Mouse (Mus musculus): ENCODE measurements at regions not wholly inside any gene's neighbourhood (a gene's known extent, or its start where the extent isn't known, plus 50 kb on each side); places are given as distances from the start of the nearest gene placed in this dataset.

DNA sequence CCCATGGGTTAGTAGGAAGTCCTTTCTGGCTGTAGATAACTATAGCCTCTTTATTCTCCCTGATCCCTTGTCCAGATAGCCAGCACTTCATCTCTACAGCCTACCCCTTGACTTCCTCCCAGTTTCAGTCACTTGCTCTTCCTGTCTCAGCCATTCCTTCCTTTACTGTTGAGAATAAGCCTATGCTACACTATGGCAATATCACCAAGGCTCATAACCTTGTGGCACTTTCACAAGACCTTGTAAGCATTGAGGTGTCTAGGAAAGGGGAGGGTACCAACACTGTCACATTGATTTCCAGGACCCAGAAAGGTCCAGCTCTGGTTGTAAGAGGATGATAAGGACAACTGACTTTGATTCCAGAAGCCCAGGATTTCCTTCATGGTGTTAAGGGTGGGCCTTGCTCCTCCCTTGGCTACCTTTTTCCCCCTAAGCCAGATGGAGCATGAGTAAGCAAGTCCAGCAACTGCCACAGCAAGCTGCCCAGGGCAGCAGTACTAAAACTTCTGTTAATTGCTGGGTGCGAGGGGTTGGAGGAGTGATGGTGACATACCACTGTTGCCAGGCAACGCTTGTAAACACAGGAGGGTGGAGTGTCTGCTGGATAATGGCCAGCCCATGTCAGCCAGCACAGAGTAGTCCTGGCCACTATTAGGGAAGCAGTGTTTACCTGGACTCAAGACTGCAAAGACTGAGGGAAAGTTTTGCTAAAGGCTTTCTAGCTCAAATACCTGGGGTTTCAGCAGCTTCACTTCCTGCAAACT lies 75.7 kb downstream of the Ankrd16 start:
- peak; percentile 3 to 4 for DNase-seq

DNA sequence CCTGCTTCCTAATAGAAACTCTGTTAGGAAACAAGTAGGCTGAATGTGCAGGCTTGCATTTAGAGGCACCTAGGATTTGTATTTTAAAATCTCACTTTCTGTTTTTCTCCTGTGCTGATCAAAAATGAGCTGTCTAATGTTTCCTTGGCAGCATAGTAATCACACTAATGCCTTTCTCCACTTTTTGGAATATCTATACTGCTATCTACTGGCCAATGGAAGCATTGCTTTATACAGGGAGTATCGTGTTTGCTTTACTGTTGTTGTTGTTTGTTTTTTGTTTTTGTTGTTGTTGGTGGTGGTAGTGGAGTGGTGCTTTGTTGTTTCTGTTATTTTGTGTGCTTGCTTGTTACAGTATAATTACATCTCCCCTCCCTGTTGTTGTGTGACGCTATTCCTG lies 92.3 kb downstream of the Ankrd16 start:
- no peak for DNase-seq

DNA sequence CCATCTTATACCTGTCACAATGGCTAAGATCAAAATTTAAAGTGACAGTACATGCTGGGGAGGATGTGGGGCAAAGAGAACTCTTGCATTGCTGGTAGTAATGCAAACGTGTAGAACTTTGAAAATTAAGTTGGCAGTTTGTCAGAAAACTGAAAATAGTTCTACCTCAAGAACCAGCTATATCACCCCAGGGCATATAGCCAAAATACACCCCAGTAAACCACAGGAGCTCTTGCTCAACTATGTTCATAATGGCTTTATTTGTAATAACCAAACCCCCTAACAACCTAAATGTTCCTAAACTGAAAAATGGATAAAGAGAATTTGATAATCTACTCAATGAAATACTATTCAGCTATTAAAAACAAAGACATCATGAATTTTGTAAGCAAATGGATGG lies 102.3 kb downstream of the Ankrd16 start:
- no peak for DNase-seq

DNA sequence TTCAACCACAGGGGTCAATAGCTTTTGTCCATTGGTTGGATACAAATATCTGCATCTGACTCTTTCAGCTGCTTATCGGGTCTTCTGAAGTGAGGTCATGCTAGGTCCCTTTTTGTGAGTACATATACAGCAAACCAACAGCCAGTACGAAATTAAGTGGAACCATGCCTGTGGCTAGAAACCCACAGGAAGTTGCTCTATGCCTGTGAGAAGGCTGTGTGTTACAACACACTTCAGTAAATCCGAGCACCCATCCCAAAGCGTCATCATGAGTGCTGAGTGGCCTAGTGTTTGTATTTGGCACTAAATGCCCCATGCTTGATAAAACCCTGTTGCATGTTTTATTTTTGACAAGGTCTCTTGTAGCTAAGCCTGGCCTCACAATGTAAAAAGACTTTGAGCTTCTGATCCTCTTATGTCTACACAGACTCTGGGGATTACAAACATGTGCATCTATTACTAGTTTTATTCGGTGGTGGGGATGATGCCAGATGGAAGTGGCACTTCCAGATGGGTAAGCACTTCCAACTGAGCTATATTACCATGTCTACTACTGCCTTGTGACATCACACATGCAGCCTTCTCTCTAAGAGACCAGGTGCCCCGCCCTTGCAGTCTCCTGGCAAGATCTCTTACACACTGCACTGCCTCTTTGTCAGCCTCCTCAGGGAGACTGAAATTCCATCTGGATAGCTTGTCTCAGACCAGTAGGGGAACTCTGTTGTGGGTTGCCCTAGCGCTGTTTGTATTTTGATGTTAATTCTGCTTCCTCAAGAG lies 117.3 kb downstream of the Ankrd16 start:
- DNase-seq: no peak

DNA sequence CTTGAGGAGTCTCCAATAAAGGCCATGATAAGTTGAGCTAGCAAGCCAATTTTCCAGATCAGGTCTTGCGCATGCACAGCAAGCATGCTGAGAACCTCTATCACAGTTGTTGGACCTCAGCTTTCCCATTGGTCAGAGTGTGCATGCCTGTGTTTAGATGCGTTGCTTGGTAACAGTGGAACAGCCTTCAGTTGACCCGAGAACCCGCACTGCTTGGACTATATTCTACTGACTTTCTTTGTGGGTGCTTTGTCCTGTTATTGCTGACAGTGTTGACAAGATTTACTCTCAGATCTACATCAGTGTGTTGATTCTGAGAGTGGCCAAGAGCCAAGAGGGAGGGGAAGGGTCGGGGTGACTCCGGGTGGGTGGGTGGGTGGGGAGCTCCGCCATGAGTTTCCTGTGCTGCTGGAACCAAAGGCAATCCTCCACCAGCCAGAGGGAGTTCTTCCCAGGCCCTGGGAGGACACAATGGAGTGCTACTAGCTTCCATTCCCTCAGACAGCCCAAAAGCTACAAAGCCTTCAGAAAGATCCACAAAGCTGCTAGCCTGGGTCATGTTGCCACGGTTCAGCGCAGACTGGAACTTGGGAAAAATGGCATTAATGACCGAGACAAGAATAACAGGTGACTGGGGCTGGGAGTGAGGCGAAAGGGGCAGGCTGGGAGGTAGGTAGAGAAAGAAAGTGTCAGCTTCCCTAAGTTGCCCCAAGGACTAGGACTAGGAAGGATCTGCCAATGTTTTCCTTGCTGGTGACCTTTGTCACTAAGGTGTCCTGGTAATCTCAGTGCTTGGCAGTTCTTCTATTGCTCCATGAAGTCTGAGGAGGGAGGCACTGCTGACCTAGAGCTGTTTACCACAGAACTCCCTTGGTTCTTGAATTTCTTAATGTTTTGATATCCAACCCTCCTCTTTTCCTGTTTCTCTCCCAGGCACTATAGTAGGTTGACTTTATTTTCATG lies 122.3 kb downstream of the Ankrd16 start:
- DNase-seq: no peak

DNA sequence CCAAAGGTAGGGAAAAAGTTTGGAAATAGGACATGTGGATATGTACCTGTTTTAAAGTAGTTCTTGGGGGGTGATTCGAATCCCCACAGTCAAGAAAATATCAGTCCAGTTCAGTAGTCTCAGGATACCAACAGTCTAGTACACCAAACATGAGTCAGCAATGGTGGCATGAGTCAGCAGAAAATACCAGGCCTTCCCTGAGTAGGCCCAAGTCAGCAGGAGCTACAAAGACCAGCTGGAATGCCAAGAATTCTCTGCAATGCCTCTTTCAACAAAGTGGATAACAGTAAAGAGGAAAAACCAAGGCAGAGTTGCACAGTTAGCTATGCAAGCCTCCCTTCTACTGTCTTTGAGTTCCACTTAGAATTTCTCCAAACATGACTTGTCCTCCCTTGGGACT lies 137.1 kb downstream of the Ankrd16 start:
- DNase-seq: no peak

DNA sequence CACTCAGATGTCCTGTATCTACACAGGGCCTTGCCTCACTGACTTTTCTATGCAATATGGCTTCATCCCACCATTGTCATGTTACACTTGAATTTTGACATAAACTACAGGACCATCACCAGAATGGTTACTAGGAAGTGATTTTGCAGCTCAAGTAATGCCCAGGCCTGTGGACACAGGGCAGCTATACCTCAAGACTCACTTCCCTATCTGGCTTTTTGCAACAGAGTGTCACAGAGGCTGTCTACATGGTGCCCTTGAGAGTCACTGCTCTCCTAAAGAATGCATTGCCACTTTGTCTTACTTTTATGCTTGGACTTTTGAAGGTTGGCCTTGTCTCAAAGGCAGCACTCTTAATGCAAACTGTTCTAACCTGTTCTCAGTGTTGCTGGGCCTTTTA lies 139.7 kb downstream of the Ankrd16 start:
- no peak for DNase-seq

DNA sequence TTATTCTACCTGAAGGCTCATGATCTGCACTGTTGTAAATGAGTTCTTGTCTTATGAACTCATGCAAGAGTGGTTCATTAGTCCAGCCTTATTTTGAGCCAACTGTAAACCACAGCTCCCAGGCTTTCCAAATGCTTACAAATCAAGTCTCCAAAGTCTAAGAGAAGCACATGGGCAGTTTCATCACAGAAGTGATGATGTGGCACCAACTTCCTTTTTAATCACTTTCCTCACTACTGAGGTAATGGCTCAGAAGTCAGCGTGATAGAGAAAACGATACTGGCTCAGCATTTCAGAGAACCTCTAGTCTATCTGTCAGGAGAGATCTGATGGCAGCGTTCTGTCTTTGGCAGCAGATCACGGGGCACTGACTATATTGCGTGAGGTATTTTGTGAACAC lies 140.4 kb downstream of the Ankrd16 start:
- no peak for DNase-seq

DNA sequence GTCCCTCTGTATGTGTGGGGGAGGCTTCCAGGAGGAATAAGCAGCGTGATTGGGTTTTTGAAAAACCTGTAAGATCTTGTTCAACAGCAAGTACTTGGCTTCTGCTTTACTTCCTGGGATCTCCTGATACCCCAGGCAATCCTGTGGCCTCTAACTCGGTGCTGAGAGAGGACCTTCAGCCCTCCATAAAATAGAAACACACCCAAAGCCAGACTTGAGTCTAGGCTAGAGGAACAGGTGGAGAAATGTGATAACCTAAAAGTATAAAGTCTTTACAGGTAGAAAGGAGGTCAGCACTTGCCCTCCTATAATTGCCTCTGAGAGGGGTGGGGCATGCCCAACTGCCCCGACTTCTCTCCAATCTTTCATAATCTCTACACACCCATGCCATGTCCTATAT lies 183.1 kb downstream of the Ankrd16 start:
- no peak for DNase-seq

DNA sequence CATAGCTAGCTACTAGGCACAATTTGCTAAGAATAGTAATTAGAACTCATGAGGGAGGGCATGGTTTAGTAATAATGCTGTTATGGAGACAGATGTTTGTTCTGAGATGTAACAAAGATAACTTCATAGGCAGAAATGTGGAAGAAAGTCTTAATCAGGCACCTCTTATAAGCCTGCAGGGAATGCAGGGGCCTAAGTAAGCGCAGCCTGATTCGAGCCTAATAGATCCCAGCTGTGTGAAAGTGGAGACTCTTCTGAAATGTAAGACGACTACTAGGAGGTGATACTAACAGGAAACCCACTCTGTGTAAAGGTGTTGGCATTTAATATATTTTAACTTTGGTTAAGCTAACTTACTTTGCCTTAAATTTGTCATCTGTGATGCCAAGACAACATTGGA lies 187.7 kb downstream of the Ankrd16 start:
- DNase-seq: no peak

DNA sequence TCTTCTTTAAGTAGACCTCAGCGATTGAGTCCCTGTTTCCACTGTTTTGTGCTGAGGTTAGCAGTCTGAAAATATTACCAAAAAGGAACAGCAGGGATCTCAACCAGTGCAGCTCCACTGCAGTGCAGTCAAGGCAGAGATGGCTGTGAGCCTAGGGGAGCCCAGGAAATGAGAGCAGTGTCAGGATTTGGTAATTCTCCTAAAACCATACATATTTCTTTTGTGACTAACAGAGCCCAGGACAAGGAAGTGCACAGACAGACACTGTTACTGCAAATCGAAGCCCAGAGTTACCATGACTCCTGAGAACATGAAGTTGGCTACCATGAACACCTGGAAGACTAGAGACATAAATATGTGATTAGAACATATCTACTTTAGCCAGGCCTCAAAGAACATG lies 189.3 kb downstream of the Ankrd16 start:
- no peak for DNase-seq

DNA sequence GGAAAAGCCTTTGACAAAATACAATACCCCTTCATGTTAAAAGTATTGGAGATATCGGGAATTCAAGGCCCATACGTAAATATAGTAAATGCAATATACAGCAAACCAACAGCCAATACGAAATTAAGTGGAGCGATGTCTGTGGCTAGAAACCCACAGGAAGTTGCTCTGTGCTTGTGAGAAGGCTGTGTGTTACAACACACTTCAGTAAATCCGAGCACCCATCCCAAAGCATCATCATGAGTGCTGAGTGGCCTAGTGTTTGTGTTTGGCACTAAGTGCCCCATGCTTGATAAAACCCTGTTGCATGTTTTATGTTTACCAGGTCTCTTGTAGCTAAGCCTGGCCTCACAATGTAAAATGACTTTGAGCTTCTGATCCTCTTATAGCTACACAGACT lies 194.3 kb downstream of the Ankrd16 start:
- DNase-seq: no peak

DNA sequence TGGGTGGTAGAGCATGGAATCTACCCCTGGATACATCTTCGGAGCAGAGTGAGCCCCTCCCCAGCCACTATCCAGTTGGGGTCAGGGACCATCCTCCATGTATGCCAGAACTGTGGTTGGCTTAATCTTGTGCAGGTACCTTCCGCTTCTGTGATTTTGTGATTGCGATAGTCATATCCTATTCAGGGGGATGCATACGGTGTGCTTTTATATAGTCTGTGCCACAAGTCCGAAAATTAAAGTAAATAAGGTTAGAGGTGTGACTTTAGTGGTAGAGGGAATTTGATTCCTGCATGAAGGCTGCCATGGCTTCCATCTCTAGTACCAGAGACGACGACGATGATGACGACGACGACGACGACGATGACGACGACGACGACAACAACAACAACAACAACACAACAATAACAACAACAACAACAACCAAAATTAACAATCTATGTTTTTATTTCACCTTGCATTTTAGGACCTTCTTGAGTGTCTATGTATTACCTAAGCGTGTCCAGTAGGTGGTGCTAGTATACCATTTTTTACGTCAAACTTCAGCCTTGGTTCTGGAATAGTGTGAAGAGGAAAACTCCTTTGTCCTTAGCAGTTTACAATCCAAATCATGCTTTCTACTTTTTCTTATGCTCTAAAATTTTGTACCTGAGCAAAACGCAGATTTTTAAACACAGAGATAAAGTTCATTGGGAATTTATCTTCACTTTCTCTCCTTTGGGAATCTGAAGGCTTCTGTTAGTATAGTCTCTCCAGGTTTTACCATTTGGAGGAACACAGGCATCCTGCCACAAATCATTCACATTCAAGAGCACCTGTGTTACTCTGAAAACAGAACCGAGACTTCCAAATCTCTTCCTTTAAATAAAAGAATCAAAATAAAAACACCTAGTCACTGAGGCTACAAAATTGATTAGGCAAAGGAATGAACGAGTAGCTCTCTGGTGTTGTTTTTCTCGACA lies 224.5 kb downstream of the Ankrd16 start:
- DNase-seq: peak; percentile 16 to 43

DNA sequence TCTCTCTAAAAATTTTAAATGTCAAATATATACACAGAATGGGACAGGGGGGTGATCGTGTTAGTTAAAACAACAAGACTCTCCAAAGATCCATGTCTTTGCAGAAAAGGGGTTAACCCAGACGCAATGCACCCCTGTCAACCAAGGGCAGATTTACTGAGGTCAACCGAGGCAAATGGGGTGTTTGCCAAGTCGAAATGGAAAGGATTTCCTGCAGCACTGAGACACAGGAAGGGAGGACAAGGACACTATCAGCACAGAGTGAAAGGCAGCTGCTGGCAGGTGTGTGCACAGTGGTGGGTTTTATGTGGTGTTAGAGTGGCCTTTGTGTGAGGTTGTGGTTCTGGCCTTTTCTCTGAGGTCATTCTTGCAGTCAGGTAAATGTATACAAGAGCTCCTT lies 226.7 kb downstream of the Ankrd16 start:
- DNase-seq: peak in 1 of 2 experiments; percentile 11

DNA sequence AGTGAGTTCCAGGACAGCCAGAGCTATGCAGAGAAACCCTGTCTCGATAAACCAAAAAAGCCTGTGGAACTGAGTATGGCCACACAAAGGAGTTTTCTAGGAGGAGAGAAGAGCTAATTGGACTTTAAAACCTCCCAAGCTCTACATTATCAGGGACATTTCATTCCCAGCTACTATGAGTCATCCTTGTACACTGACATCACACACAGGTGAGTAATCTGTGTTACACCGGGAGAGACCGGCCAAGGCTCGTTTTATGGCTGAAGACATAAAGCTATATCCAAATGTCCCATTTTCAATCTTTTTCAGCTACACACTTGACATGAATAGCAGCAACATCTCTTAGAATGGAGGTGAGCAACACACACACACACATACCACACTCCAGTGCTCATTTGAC lies 229.5 kb downstream of the Ankrd16 start:
- DNase-seq: no peak

DNA sequence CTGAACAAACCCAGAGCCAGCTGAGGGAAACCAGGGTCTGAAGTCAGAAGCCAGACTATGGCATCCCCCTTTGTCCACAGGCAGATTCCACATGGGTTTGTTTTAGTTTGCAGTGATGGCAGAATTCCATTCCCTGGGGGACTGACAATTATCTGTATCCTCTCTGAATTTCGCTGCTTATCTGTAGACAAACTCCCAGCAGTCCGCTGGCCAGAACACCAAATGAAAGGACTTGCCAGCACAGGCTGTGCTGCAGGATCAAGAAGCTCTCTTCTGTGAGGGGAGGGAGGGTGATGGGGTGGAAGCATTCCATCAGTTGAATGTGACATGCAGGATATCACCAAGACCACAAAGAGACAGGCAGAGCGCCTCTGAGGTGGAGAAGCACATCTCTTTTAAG lies 233.8 kb downstream of the Ankrd16 start:
- peak; percentile 20 to 35 for DNase-seq

DNA sequence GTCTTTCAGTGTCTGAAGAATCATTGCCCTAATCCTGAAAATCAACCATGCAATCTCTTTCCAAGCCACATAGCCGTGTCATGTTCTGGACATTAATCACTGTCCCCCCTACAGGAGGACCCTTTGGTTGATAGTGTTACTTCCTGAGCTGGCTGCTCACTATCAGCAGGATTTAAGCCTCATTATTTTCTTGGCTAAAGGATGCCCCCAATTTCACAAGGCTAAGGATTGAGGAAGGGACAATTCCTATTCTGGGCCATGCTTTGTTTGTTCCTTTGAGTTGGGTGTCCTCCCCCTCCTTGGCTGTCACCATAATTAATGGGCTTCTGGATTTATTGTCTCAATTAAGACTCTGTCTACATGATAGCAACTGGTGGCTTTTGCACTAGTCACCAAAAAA lies 241.9 kb downstream of the Ankrd16 start:
- DNase-seq: no peak

DNA sequence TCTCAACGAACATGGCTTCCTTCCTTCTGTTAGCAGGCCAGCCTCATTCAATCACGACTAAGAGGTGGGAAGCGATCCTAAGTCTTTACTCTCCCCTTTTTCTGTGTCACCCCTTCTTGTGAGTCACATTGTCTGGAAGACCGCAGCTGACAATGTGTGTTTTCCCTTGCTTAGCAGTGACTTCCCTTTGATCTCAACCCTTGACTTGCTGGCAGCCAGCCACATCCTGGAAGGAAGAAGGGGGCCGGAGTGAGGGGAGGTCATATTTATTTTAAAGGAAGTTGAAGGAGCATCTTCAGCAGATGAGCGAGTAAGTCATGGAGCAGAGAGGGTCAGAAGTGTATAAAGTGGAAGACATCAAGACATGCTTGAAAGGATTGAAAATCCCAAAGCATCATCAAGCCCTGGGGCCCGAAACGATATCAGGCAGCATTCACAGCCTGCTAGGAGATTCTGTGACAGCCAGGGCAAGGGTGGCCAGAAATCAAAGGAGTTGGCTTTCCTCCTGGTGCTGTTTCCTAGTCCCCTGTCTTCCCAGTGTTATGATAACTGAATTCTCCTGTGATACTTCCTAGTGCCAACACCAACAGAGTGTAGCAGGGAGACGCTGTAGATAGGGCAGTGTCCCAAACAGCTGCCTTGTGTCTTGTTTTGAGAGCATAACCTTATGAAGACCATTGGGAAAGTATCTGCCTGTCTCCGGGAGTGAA lies 245.9 kb downstream of the Ankrd16 start:
- peak; percentile 55 to 68 for DNase-seq

DNA sequence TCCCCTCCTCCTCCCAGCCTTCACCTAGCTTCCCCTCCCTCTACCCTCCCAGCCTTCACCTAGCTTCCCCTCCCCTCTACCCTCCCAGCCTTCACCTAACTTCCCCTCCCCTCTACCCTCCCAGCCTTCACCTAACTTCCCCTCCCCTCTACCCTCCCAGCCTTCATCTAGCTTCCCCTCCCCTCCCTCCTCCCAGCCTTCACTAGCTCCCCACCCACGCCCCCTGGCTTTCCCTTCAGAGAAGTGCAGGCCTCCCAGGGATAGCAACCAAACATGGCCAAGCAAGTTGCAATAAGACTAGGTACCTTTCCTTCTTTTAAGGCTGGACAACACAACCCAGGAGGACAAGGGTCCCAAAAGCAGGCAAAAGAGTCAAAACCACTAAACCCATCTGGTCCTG lies 248.5 kb downstream of the Ankrd16 start:
- no peak for DNase-seq

DNA sequence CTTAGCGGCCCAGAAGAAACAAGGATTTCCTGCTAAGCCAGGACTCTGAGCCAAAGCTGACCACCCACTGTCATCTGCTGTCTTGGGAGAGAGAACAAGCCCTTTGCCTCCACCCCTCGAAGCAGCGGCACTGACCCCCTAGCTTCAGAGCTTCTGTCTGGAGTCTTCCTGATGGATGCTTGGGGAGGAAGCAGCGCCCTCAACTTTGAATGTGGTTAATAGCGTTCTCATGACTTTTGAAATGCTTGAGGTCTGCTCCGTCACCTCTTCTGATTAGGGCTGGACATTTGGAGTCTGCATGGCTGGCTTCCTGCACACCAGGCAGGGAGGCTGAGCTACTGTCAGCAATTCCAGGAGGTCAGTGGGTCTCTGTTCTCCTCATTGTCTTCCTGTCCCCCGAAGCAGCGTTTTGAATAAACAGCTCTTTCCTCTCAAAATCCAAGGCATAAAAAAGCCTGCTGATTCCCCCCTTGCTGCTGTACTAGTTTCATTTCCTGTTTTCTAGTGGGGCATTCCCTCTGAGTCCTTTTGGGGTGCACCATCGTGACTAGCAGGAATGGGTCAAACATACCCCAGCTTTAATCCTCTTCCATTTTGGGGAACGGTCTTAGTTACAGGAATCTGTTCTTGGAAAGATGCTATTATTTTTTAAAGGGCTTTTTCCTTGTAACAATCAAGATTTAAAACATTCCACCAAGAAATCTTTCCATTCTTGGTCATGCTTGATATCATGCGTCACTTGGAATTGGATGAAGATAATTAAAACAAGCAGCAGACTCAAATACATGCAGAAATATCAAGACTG lies 256.0 kb downstream of the Ankrd16 start:
- DNase-seq: peak; percentile 52 to 66

All from heart, adult 18-20 months (tissue).